Mouse (Mus musculus): ENCODE measurements at regions not wholly inside any gene's neighbourhood (a gene's known extent, or its start where the extent isn't known, plus 50 kb on each side); places are given as distances from the start of the nearest gene placed in this dataset.

GRCm38 (mm10) chr19:56041930-56042329, 245.0 kb upstream of the Habp2 start:
- DNase-seq, result no peak

GRCm38 (mm10) chr19:56046784-56047390, 240.1 kb upstream of the Habp2 start:
- DNase-seq, result no peak

DNA sequence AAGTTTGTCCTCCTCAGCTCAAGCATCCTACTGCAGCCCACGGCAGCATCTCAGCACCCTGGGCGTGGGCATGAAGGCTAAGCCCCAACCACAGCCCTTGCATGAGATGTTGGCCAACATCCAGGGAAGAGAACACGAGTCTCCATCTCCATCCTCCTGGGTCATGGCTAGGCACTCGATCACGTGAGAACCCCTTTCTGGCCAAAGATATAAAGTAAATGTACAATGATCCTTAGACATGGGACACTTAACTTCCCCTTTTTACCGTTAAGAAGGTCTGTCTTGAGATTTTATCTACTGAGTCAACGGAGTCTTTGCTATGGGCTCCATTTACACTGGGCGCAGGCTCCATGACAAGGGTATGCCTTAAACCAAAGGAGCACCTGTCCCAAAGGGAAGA, 232.8 kb upstream of the Habp2 start:
- no peak for DNase-seq

- DNase-seq, result no peak
Observed at GRCm38 (mm10) chr19:56056397-56056796, 230.5 kb upstream of the Habp2 start.

DNA sequence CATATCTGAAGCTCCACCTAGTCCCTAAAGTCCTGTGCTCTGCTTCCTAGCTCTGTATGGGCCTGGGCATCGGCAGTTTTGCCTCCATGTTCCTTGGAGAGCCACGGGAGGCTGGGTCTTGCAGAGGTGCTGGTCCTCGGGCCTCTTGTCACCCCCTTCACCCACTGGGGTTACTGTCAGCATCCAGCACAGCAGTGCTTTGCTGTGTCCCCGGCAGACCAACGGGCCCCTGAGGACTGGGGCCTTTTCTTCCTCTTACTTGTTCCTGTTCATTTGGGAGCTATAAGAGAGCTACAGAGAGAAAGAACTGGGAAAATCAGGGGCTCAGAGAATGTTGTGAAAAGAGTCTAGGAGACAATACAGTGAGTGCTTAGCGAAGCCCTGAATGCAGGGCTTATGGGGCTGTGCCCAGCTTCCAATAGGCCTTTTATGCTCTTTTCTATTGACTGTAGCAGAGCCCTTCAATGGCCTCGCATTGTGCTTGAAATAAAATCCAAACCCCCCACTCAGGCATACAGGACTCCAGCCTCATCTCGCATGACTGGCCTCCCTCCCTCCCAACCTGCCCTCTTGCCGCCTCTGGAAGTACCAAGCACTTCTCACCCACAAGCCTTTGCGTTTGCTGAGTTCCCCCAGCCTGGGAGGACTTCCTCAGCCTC, 224.9 kb upstream of the Habp2 start:
- DNase-seq, result no peak

GRCm38 (mm10) chr19:56063099-56063498, 223.8 kb upstream of the Habp2 start:
- no peak for DNase-seq

GRCm38 (mm10) chr19:56065730-56066129, 221.2 kb upstream of the Habp2 start:
- no peak for DNase-seq

DNA sequence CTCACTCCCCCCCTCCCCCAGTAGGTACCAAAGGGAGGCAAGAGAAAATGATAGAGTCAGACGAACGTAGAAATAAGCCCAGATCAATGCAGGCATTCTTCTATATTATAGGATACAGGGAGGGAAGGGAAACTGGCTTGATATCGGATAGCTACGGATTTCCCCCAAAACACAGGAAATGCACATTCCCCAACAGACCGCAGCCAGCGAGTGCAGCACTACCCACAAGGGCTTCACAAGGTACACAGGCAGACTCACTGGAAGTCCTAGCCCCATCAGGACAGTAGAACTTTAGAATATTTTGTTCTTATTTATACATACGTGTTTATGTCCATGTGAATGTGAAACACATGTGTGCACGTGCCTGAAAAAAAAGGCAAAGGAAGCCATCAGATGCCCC, 218.8 kb upstream of the Habp2 start:
- DNase-seq, result no peak

DNA sequence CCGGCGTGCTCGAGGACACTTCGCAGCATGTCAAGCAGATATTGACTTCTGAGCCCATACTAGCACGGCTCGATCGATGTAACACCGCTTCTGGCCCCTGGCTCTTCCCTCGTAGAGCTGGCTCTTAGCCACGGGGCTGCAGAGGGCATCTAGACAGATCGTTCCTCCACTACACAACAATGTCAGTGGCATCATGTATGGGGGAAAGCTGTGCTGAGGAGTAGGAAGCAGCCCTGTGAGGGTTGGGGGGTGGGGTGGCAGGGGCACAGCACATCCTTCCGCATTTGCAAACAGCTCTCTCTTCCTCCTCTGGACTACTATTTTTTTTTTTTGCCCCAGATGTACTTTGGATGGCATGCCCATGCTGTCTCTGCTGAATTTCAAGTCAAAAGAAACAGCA, 218.1 kb upstream of the Habp2 start:
- no peak for DNase-seq

GRCm38 (mm10) chr19:56069266-56069665, 217.7 kb upstream of the Habp2 start:
- no peak for DNase-seq

DNA sequence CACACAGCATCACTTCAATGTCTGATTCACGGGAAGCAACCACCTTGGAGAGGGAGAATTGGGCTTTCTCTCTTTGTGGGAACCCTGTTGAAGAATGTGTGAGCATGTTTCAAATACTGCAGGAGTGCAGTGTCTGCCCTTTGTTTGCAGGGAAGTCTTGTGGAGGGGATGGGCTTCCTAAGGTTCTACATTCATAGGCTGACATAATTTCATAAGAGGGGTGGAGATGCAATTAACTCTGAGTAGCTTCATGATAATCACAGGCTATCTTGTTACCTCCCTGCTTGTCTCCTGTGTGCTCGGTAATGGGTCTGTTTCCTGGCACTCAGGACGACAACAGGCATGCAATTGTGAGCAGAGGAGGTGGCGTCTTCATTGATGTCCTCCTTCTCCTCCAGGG, 215.6 kb upstream of the Habp2 start:
- no peak for DNase-seq

GRCm38 (mm10) chr19:56076128-56076527, 210.8 kb upstream of the Habp2 start:
- no peak for DNase-seq

GRCm38 (mm10) chr19:56077491-56077890, 209.4 kb upstream of the Habp2 start:
- DNase-seq, result no peak

DNA sequence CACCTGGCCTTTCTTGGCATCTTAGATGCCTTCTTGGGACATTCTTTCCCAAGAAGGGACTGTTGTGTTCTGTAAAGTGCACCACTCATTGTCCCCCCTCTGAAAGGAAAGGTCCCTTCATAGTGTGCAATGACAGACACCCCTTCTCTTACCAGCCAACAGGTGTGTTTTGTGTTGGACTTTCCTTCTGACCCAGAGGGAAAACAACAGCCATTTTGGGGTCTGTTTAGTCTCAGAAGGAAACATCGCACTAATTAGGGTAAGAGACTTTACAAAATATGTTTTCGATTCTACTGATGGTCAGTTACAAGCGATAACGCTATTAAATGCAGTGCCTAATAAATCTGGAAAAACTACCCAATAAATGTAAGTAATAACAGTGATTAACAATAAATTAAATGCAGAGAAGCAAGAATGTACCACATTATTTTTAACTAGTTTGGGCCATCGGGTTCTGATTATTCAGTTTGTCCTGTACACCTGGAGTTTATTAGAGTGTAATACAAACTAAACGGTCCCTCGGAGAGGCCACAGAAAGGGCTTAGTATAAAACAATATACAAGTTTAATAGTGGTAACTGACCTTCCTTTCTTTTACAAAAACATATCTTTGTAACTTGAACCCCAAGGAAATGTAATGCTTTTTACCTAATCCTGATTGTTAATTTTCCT, 200.4 kb upstream of the Habp2 start:
- DNase-seq, result no peak

- no peak for DNase-seq
Observed at GRCm38 (mm10) chr19:56087127-56087526, 199.8 kb upstream of the Habp2 start.

DNA sequence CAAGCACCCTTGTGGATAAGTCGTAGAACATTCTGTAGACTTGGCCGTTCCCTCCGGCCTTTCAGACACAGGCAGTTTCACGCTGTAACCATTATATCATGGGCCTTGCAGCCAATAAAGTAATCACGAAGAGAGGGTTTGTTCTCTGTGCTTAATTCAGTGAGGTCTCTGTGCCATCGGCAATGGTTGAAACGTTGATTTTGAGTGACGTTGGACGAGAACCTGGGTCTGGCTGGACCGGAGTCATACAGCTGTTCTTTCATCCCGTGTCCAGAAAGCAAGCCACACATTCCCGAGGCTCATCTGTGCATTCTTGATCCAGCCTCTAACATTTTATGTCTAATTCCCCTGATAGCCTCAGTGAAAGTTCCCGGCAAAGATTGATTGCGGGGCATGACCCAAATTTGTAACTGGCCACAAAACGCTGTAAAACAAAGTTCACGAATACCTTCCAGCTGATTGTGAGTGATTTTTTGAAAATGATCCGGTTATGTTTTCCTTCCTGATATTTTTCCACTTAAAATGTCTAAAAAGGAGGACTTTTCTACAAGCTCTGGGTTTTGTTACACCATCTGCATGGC, 197.1 kb upstream of the Habp2 start:
- no peak for DNase-seq

GRCm38 (mm10) chr19:56091581-56091980, 195.4 kb upstream of the Habp2 start:
- DNase-seq, result no peak

- DNase-seq, result no peak
Observed at GRCm38 (mm10) chr19:56095873-56096272, 191.1 kb upstream of the Habp2 start.

DNA sequence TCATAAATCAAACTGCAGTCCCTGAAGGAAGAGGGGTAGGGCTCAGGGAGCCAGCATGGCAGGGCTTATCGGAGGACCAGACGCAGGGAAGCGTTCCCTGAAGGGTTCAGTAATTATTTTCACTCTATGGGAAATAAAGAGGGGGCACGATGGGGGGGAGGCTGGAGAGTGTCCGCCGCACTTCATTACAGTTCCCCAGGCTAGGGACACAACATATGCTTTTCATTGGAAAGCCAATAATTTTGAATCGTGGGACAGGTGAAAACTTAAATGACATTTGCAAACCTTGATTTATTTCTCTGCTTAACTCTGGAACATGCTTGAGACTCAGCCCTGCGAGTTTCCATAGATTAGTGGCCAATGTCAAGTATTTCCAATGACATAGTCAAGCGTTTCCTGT, 187.2 kb upstream of the Habp2 start:
- DNase-seq, result no peak

DNA sequence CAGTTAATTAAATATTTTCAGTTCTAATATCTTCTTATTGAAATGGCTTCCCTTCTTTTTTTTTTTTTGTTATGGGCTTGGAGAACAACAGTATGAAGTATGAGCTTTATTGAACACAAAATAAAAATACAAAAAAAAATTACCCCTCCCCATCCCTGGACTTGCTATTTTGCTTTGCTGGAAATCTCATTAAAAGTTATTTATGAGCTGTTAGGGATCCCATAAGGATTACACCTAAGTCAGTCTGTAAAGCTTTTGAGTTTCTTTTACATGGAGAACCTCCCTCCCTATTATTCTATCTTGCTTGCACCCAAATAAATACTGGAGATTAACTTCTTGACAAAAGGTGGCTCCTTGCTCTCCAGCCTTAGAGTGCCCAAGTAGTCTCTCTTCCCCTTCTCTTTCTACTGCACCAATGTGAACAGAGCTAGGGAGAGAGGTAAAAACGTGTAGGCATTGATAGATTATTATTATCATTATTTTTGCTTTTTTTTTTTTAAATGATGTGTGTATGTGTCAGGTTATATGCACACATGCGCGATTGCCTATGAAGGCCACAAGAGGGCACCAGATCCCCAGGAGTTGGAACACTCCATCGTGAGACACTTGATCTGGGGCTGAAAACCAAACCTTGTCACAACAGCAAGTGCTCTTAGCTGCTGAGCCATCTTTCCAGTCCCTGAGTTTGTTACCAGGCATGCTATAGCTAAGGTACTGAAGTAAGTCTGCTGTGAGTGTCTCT, 186.6 kb upstream of the Habp2 start:
- DNase-seq, result no peak

GRCm38 (mm10) chr19:56102454-56103080, 184.4 kb upstream of the Habp2 start:
- no peak for DNase-seq

GRCm38 (mm10) chr19:56105073-56105451, 181.9 kb upstream of the Habp2 start:
- no peak for DNase-seq

Measured in adrenal gland, adult 8-10 months (tissue).